Mouse (Mus musculus): ENCODE measurements around the gene Tex12. TPM values are rescaled to one million over a fixed set of nuclear protein-coding genes. Genes with fewer than 3 reads are reported as not detected.

Tex12 gene
- total and polyA plus RNA-seq, 3 experiments, result not detected

DNA sequence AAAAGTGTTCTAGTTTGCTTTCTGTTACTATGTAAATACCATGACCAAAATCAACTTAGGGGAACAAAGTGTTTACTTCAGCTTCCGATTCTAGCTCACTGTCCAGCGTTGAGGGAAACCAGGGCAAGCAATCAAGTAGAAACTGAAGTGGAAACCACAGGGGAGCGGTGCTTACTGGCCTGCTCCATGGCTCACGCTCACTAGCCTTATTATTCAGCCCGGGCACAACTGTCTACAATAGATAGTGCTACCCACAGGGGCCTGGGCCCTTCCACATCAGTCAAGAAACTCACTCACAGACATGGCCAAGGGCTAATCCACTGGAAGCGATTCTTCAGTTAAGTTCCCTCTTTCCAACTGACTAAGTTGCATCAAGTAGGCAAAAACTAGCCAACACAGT lies 40.4 kb upstream of the Tex12 start:
- Histone ChIP-seq H3K36me3 (replicated peaks) (peaks cover 61% of the 10 kb centered on the region), H3K4me3 (ENCODE audit: low read depth, low read length) (peak overlapping the region; percentile 51; the same call in 1 of the 2 replicates)
- no peak for ATAC-seq (ENCODE audit: extremely low read depth, insufficient number of reproducible peaks, low FRiP score, poor library complexity, severe bottlenecking)

DNA sequence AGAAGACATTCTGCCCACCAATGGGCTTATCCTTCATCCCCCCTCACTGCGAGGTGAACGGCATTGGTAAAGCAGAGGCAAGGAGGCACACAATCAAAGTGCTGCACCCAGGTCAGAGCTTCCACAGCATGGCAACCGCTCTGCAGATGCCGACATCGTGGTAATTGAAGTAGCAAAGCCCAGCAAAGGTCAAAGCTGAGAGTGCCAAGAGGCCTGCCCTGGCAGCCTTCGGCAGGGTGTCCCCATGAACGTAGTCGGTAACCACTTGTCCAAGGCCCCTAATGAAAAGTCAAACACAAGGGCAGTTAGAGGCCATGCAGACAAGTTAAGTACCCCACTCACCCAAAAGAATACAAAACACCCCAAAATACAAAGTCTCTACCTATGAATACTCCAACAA lies 35.8 kb upstream of the Tex12 start:
- H3K36me3 ChIP-seq (replicated peaks), result peaks cover 81% of the 10 kb centered on the region
- H3K4me1 ChIP-seq (ENCODE audit: insufficient read depth, low read depth, low read length), result peaks cover 17% of the 10 kb centered on the region

More for the DNA sequence above, 40.4 kb upstream of the Tex12 start:
- Histone ChIP-seq H3K27me3 (ENCODE audit: insufficient read depth, low read length) (no peaks in the 10 kb centered on the region), H3K9me3 (replicated peaks) (no peaks in the 10 kb centered on the region), H3K4me1 (ENCODE audit: insufficient read depth, low read depth, low read length) (peaks cover 33% of the 10 kb centered on the region)
- TF ChIP-seq CTCF (IDR thresholded peaks at IDR 0.05; ENCODE audit: low read depth, low read length) (no peak), GATA1 (IDR thresholded peaks at IDR 0.05; ENCODE audit: borderline replicate concordance, low read length) (no peak), GATA2 (IDR thresholded peaks at IDR 0.05; ENCODE audit: borderline replicate concordance, low read depth, low read length) (no peak), POLR2AphosphoS5 (IDR thresholded peaks at IDR 0.05; ENCODE audit: insufficient replicate concordance, low read depth, low read length) (no peak), TAL1 (conservative IDR thresholded peaks at IDR 0.05; ENCODE audit: low read depth, low read length) (no peak)
- DNase-seq (ENCODE audit: low spot score), result no peak

DNA sequence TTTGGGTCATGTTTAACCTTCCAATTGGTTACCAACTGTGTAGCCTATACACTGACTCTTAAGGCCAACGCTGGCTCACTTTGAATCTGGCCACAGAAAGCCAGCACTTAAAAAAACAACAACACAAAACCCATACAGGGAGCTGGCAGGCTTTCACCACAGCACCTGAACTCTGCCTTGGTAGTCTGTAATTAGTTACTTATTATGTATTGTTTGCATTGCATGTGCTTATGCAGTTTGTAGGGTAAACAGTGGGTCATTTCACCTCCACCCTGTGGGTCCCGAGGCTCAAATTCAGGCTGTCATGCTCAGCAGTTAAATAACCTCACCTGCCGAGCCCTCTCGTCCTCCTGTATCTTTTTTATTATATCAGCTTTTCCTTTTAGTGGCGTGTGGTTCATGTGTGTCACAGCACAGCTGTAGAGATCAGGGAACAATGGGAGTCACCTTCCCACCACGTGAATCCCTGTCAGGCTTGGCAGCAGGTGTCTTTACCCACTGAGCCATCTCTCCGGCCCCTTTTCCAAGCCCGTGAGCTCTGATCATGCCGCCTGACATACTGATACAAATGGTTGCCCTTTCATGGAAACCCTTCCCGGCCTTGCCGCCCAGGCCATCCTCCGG lies 33.8 kb upstream of the Tex12 start:
- ATAC-seq (ENCODE audit: extremely low read depth, insufficient number of reproducible peaks, low FRiP score, poor library complexity, severe bottlenecking), result no peak

More for the DNA sequence above, 35.8 kb upstream of the Tex12 start:
- no peaks in the 10 kb centered on the region for H3K9me3 ChIP-seq (replicated peaks)
- no peak overlapping the region for H3K4me3 ChIP-seq (ENCODE audit: low read depth, low read length)
- TF ChIP-seq TAL1 (conservative IDR thresholded peaks at IDR 0.05; ENCODE audit: low read depth, low read length), result no peak
- TF ChIP-seq GATA1 (IDR thresholded peaks at IDR 0.05; ENCODE audit: borderline replicate concordance, low read length), result no peak
- TF ChIP-seq GATA2 (IDR thresholded peaks at IDR 0.05; ENCODE audit: borderline replicate concordance, low read depth, low read length), result no peak
- no peaks in the 10 kb centered on the region for H3K27me3 ChIP-seq (ENCODE audit: insufficient read depth, low read length)
- no peak for DNase-seq (ENCODE audit: low spot score)
- no peak for ATAC-seq (ENCODE audit: extremely low read depth, insufficient number of reproducible peaks, low FRiP score, poor library complexity, severe bottlenecking)

DNA sequence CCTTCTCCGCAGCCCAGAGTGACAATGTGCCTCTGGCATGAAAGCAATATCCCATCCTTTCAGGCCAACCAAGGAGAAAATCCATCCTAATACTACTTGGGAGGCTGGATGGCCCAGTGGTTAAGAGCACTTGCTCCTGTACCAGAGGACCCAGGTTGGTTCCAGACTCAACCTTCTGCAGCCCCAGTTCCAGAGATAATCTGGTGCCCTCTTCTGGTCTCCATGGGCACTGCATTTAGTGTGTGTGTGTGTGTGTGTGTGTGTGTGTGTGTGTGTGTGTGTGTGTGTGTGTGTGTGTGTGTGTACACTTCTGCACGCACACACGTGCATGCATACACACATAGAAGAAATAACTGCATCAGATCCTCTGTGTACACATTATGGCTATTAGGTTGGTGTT lies 32.4 kb upstream of the Tex12 start:
- no peak for DNase-seq (ENCODE audit: low spot score)
- Histone ChIP-seq H3K4me1 (ENCODE audit: insufficient read depth, low read depth, low read length) (peaks cover under 1% of the 10 kb centered on the region; the same call in 1 of the 2 replicates), H3K36me3 (replicated peaks) (peaks cover 50% of the 10 kb centered on the region), H3K4me3 (ENCODE audit: low read depth, low read length) (no peak overlapping the region), H3K27me3 (ENCODE audit: insufficient read depth, low read length) (peaks cover 8% of the 10 kb centered on the region), H3K9me3 (replicated peaks) (no peaks in the 10 kb centered on the region)
- ATAC-seq (ENCODE audit: extremely low read depth, insufficient number of reproducible peaks, low FRiP score, poor library complexity, severe bottlenecking), result no peak
- TF ChIP-seq CTCF (IDR thresholded peaks at IDR 0.05; ENCODE audit: low read depth, low read length), result peak; percentile 56
- TF ChIP-seq POLR2AphosphoS5 (IDR thresholded peaks at IDR 0.05; ENCODE audit: insufficient replicate concordance, low read depth, low read length), result no peak
- no peak for TF ChIP-seq GATA1 (IDR thresholded peaks at IDR 0.05; ENCODE audit: borderline replicate concordance, low read length)
- TF ChIP-seq GATA2 (IDR thresholded peaks at IDR 0.05; ENCODE audit: borderline replicate concordance, low read depth, low read length), result no peak

More for the DNA sequence above, 33.8 kb upstream of the Tex12 start:
- no peak overlapping the region for H3K4me3 ChIP-seq (ENCODE audit: low read depth, low read length)
- H3K9me3 ChIP-seq (replicated peaks), result no peaks in the 10 kb centered on the region
- H3K4me1 ChIP-seq (ENCODE audit: insufficient read depth, low read depth, low read length), result peaks cover 2% of the 10 kb centered on the region; the same call in 1 of the 2 replicates
- DNase-seq (ENCODE audit: low spot score), result no peak
- H3K36me3 ChIP-seq (replicated peaks), result peaks cover 63% of the 10 kb centered on the region
- TF ChIP-seq GATA1 (IDR thresholded peaks at IDR 0.05; ENCODE audit: borderline replicate concordance, low read length) (no peak), TAL1 (conservative IDR thresholded peaks at IDR 0.05; ENCODE audit: low read depth, low read length) (no peak), CTCF (IDR thresholded peaks at IDR 0.05; ENCODE audit: low read depth, low read length) (no peak)
- peaks cover 8% of the 10 kb centered on the region for H3K27me3 ChIP-seq (ENCODE audit: insufficient read depth, low read length)

DNA sequence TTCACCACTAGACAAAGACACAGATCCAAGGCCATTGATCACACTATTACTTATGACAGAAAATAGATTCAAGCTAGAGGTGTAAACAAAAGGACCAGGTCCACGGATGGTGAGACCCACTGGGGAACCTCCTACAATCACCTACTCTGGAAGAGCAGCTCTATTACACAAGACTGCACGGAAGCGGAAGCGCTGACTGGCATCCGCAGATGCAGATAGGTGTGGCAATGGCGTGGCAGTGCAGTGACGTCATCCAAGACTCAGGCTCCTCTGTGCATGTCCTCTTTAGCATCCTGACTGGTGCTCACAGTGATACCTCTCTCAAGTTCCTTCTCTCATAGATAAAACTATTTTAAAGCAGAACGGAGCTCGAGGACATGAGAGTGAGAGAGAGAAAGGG lies 31.8 kb upstream of the Tex12 start:
- H3K27me3 ChIP-seq (ENCODE audit: insufficient read depth, low read length), result peaks cover 8% of the 10 kb centered on the region
- ATAC-seq (ENCODE audit: extremely low read depth, insufficient number of reproducible peaks, low FRiP score, poor library complexity, severe bottlenecking) (no peak), DNase-seq (ENCODE audit: low spot score) (no peak)

DNA sequence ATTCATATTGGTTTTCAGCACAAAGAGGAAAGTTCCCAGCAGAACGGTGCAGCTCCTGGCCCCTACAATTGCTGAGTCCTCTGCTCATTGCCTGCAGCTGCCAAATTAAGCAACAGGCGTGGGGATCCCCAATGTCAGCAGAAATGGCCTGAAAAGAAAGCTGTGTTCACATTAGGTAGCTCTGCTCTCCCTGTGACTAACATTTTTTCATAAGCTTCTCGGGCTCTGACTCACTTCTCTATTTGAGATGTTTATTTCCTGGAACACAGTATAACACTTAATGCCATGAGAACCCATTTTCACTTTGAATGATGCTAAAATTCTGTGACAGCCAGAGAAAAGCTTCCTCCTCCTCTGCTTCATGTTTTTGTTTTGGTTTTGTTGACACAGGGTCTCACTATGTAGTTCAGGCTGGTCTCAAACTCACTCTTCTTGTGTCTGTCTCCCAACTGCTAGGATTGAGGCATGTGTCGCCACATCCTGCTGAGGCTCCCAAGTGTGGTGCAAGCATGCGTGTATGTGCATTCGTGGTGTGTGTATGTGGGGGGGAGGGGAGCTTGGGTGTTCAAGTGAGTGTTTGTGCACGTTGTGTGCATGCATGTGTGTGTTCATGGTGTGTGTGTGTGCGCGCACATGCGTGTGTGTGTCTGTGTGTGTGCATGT lies 29.9 kb upstream of the Tex12 start:
- TF ChIP-seq POLR2AphosphoS5 (IDR thresholded peaks at IDR 0.05; ENCODE audit: insufficient replicate concordance, low read depth, low read length), result no peak
- no peak for ATAC-seq (ENCODE audit: extremely low read depth, insufficient number of reproducible peaks, low FRiP score, poor library complexity, severe bottlenecking)
- no peak for DNase-seq (ENCODE audit: low spot score)

More for the DNA sequence above, 31.8 kb upstream of the Tex12 start:
- H3K9me3 ChIP-seq (replicated peaks), result no peaks in the 10 kb centered on the region
- H3K4me3 ChIP-seq (ENCODE audit: low read depth, low read length), result no peak overlapping the region
- TF ChIP-seq CTCF (IDR thresholded peaks at IDR 0.05; ENCODE audit: low read depth, low read length), result no peak
- no peak for TF ChIP-seq POLR2AphosphoS5 (IDR thresholded peaks at IDR 0.05; ENCODE audit: insufficient replicate concordance, low read depth, low read length)
- no peak for TF ChIP-seq TAL1 (conservative IDR thresholded peaks at IDR 0.05; ENCODE audit: low read depth, low read length)
- H3K4me1 ChIP-seq (ENCODE audit: insufficient read depth, low read depth, low read length), result no peaks in the 10 kb centered on the region; the same call in 1 of the 2 replicates
- H3K36me3 ChIP-seq (replicated peaks), result peaks cover 44% of the 10 kb centered on the region

More for the DNA sequence above, 29.9 kb upstream of the Tex12 start:
- no peak overlapping the region for H3K4me3 ChIP-seq (ENCODE audit: low read depth, low read length)
- peaks cover 26% of the 10 kb centered on the region for H3K36me3 ChIP-seq (replicated peaks)
- no peaks in the 10 kb centered on the region for H3K9me3 ChIP-seq (replicated peaks)
- peaks cover 19% of the 10 kb centered on the region for H3K27me3 ChIP-seq (ENCODE audit: insufficient read depth, low read length)
- no peaks in the 10 kb centered on the region for H3K4me1 ChIP-seq (ENCODE audit: insufficient read depth, low read depth, low read length)
